Mouse (Mus musculus) spleen, postnatal 0 days (tissue): ENCODE data around the gene Tex13a. TPM values are rescaled to one million over a fixed set of nuclear protein-coding genes. Genes with fewer than 3 reads are reported as not detected.

ENCODE experiments used
- polyA plus RNA-seq: library from polyadenylated mRNA; unstranded; fragments of >200 nt; fragmentation: Nextera tagmentation; extraction: Ambion mirVana; gene quantifications from 2 replicates; pipeline ENCODE4 v1.2.1, GENCODE M21; 2015

Tex13a gene
- polyA plus RNA-seq = not detected in 2 replicates

DNA sequence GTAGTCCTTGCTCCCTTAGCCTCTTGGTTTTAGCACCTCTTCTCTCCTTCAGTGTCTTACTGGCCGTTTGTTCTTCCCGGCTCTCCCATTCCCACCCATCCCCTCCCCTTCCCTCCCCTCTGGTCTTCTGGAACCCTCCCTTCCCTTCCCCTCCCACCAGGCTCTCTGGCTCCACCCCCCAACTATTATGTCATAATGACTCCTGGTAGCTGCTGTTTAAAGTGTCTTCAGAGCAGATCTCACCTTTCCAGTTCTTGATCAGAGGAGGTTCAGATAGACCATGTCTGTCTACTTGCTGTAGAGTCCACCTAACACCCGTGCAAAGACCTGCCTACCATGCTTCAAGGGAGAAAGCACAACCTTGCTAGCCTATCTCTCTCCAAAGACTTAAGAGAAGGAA lies at the start of gene Tex13a:
Gene Tex13a (minus strand): TSS at position 101 of the 400 bp plus-strand sequence.

